Mouse (Mus musculus): Measurements from ENCODE around the gene Scin. TPM values are rescaled to one million over a fixed set of nuclear protein-coding genes. Genes with fewer than 3 reads are reported as not detected.

Scin gene
- polyA plus RNA-seq, 1 experiment from 2014 or later: 3.9 TPM

GRCm38 (mm10) chr12:40102359-40102758 is 31.7 kb downstream of the Scin start:
- no peak overlapping the region for H3K9ac ChIP-seq (replicated peaks; ENCODE audit: low read depth, low read length)
- no peak for ATAC-seq (ENCODE audit: insufficient number of reproducible peaks, insufficient read depth, low FRiP score, low read depth)
- no peak overlapping the region for H3K4me3 ChIP-seq (ENCODE audit: low read depth, low read length)
- no peak overlapping the region for H3K27ac ChIP-seq (ENCODE audit: low read length)
- H3K9me3 ChIP-seq (ENCODE audit: control insufficient read depth, low read depth, low read length): no peaks in the 10 kb centered on the region
- H3K36me3 ChIP-seq (ENCODE audit: control insufficient read depth, insufficient read depth, low read length): no peaks in the 10 kb centered on the region
- H3K4me2 ChIP-seq (replicated peaks; ENCODE audit: low read depth, low read length): no peak overlapping the region
- no peaks in the 10 kb centered on the region for H3K27me3 ChIP-seq (ENCODE audit: control insufficient read depth, insufficient read depth, low read length)
- 90% methylated on average over 2 of the region's 2 CpGs for WGBS
- H3K4me1 ChIP-seq (ENCODE audit: control insufficient read depth, insufficient read depth, low read length): no peaks in the 10 kb centered on the region

- no peak overlapping the region for H3K4me2 ChIP-seq (replicated peaks; ENCODE audit: low read depth, low read length)
- H3K4me1 ChIP-seq (ENCODE audit: control insufficient read depth, insufficient read depth, low read length): no peaks in the 10 kb centered on the region
- no peaks in the 10 kb centered on the region for H3K27me3 ChIP-seq (ENCODE audit: control insufficient read depth, insufficient read depth, low read length)
- no peak overlapping the region for H3K4me3 ChIP-seq (ENCODE audit: low read depth, low read length)
- 72% methylated on average over 2 of the region's 2 CpGs for WGBS
- no peaks in the 10 kb centered on the region for H3K36me3 ChIP-seq (ENCODE audit: control insufficient read depth, insufficient read depth, low read length)
- no peak overlapping the region for H3K27ac ChIP-seq (ENCODE audit: low read length)
- no peak for ATAC-seq (ENCODE audit: insufficient number of reproducible peaks, insufficient read depth, low FRiP score, low read depth)
- H3K9me3 ChIP-seq (ENCODE audit: control insufficient read depth, low read depth, low read length): no peaks in the 10 kb centered on the region
- H3K9ac ChIP-seq (replicated peaks; ENCODE audit: low read depth, low read length): no peak overlapping the region
These were observed 34.6 kb downstream of the Scin start for GRCm38 (mm10) chr12:40099407-40099806.

GRCm38 (mm10) chr12:40097449-40097848 is 36.6 kb downstream of the Scin start:
- ATAC-seq (ENCODE audit: insufficient number of reproducible peaks, insufficient read depth, low FRiP score, low read depth): no peak
- Histone ChIP-seq H3K36me3 (ENCODE audit: control insufficient read depth, insufficient read depth, low read length) (no peaks in the 10 kb centered on the region), H3K27me3 (ENCODE audit: control insufficient read depth, insufficient read depth, low read length) (no peaks in the 10 kb centered on the region), H3K4me3 (ENCODE audit: low read depth, low read length) (no peak overlapping the region), H3K9ac (replicated peaks; ENCODE audit: low read depth, low read length) (no peak overlapping the region), H3K4me1 (ENCODE audit: control insufficient read depth, insufficient read depth, low read length) (no peaks in the 10 kb centered on the region), H3K27ac (ENCODE audit: low read length) (no peak overlapping the region), H3K4me2 (replicated peaks; ENCODE audit: low read depth, low read length) (no peak overlapping the region), H3K9me3 (ENCODE audit: control insufficient read depth, low read depth, low read length) (no peaks in the 10 kb centered on the region)
- WGBS: 88% methylated on average over 4 of the region's 4 CpGs

GRCm38 (mm10) chr12:40097023-40097422 is 37.0 kb downstream of the Scin start:
- WGBS: 72% methylated on average over 5 of the region's 5 CpGs
- H3K36me3 ChIP-seq (ENCODE audit: control insufficient read depth, insufficient read depth, low read length): no peaks in the 10 kb centered on the region
- H3K27me3 ChIP-seq (ENCODE audit: control insufficient read depth, insufficient read depth, low read length): no peaks in the 10 kb centered on the region
- no peaks in the 10 kb centered on the region for H3K9me3 ChIP-seq (ENCODE audit: control insufficient read depth, low read depth, low read length)
- no peak overlapping the region for H3K4me3 ChIP-seq (ENCODE audit: low read depth, low read length)
- no peak overlapping the region for H3K4me2 ChIP-seq (replicated peaks; ENCODE audit: low read depth, low read length)
- H3K9ac ChIP-seq (replicated peaks; ENCODE audit: low read depth, low read length): no peak overlapping the region
- H3K4me1 ChIP-seq (ENCODE audit: control insufficient read depth, insufficient read depth, low read length): no peaks in the 10 kb centered on the region
- peak; percentile 37; the same call in 1 of the 2 replicates for ATAC-seq (ENCODE audit: insufficient number of reproducible peaks, insufficient read depth, low FRiP score, low read depth)
- H3K27ac ChIP-seq (ENCODE audit: low read length): no peak overlapping the region

- Histone ChIP-seq H3K9me3 (ENCODE audit: control insufficient read depth, low read depth, low read length) (no peaks in the 10 kb centered on the region), H3K9ac (replicated peaks; ENCODE audit: low read depth, low read length) (no peak overlapping the region), H3K27ac (ENCODE audit: low read length) (no peak overlapping the region), H3K4me1 (ENCODE audit: control insufficient read depth, insufficient read depth, low read length) (no peaks in the 10 kb centered on the region), H3K4me3 (ENCODE audit: low read depth, low read length) (no peak overlapping the region), H3K27me3 (ENCODE audit: control insufficient read depth, insufficient read depth, low read length) (no peaks in the 10 kb centered on the region), H3K36me3 (ENCODE audit: control insufficient read depth, insufficient read depth, low read length) (no peaks in the 10 kb centered on the region), H3K4me2 (replicated peaks; ENCODE audit: low read depth, low read length) (no peak overlapping the region)
- ATAC-seq (ENCODE audit: insufficient number of reproducible peaks, insufficient read depth, low FRiP score, low read depth): no peak
- 65% methylated on average over 3 of the region's 3 CpGs for WGBS
These were observed 37.6 kb downstream of the Scin start for GRCm38 (mm10) chr12:40096453-40096852.

GRCm38 (mm10) chr12:40090017-40090416 is 44.0 kb downstream of the Scin start:
- no peaks in the 10 kb centered on the region for H3K4me1 ChIP-seq (ENCODE audit: control insufficient read depth, insufficient read depth, low read length)
- 68% methylated on average over 3 of the region's 3 CpGs for WGBS
- no peak overlapping the region for H3K9ac ChIP-seq (replicated peaks; ENCODE audit: low read depth, low read length)
- no peak overlapping the region for H3K4me3 ChIP-seq (ENCODE audit: low read depth, low read length)
- no peaks in the 10 kb centered on the region for H3K36me3 ChIP-seq (ENCODE audit: control insufficient read depth, insufficient read depth, low read length)
- no peak overlapping the region for H3K27ac ChIP-seq (ENCODE audit: low read length)
- H3K4me2 ChIP-seq (replicated peaks; ENCODE audit: low read depth, low read length): no peak overlapping the region
- ATAC-seq (ENCODE audit: insufficient number of reproducible peaks, insufficient read depth, low FRiP score, low read depth): no peak
- H3K27me3 ChIP-seq (ENCODE audit: control insufficient read depth, insufficient read depth, low read length): no peaks in the 10 kb centered on the region
- H3K9me3 ChIP-seq (ENCODE audit: control insufficient read depth, low read depth, low read length): no peaks in the 10 kb centered on the region

GRCm38 (mm10) chr12:40085731-40086322 is 48.2 kb downstream of the Scin start:
- 84% methylated on average over 5 of the region's 5 CpGs for WGBS
- Histone ChIP-seq H3K27ac (ENCODE audit: low read length) (no peak overlapping the region), H3K9me3 (ENCODE audit: control insufficient read depth, low read depth, low read length) (no peaks in the 10 kb centered on the region), H3K4me1 (ENCODE audit: control insufficient read depth, insufficient read depth, low read length) (no peaks in the 10 kb centered on the region), H3K9ac (replicated peaks; ENCODE audit: low read depth, low read length) (no peak overlapping the region), H3K36me3 (ENCODE audit: control insufficient read depth, insufficient read depth, low read length) (no peaks in the 10 kb centered on the region), H3K4me2 (replicated peaks; ENCODE audit: low read depth, low read length) (no peak overlapping the region), H3K4me3 (ENCODE audit: low read depth, low read length) (no peak overlapping the region), H3K27me3 (ENCODE audit: control insufficient read depth, insufficient read depth, low read length) (no peaks in the 10 kb centered on the region)
- no peak for ATAC-seq (ENCODE audit: insufficient number of reproducible peaks, insufficient read depth, low FRiP score, low read depth)

GRCm38 (mm10) chr12:40082453-40083238 is 51.4 kb downstream of the Scin start:
- H3K4me3 ChIP-seq (ENCODE audit: low read depth, low read length): no peak overlapping the region
- H3K4me1 ChIP-seq (ENCODE audit: control insufficient read depth, insufficient read depth, low read length): no peaks in the 10 kb centered on the region
- ATAC-seq (ENCODE audit: insufficient number of reproducible peaks, insufficient read depth, low FRiP score, low read depth): 0 out of 2 replicates have a peak, but pooled peaks have one; percentile 69
- H3K9me3 ChIP-seq (ENCODE audit: control insufficient read depth, low read depth, low read length): no peaks in the 10 kb centered on the region
- H3K36me3 ChIP-seq (ENCODE audit: control insufficient read depth, insufficient read depth, low read length): no peaks in the 10 kb centered on the region
- H3K4me2 ChIP-seq (replicated peaks; ENCODE audit: low read depth, low read length): no peak overlapping the region
- H3K9ac ChIP-seq (replicated peaks; ENCODE audit: low read depth, low read length): no peak overlapping the region
- WGBS: 36% methylated on average over 5 of the region's 6 CpGs
- no peak overlapping the region for H3K27ac ChIP-seq (ENCODE audit: low read length)
- no peaks in the 10 kb centered on the region for H3K27me3 ChIP-seq (ENCODE audit: control insufficient read depth, insufficient read depth, low read length)

All from stomach, embryonic 14.5 days (tissue).